Mouse (Mus musculus) cerebellum, adult 2 months (tissue): Measurements from ENCODE around the gene Kat7.

Experiments used
- CTCF ChIP-seq: fragments of 200-500 bp; IDR thresholded peaks from 2 replicates; pipeline ENCODE4 v1.5.1; 2011; ENCODE audit warnings: low read depth, mild to moderate bottlenecking, control low read depth, low read length, moderate library complexity, borderline replicate concordance; ENCODE audit not compliant: insufficient read depth
- POLR2A ChIP-seq: fragments of 200-500 bp; IDR thresholded peaks from 2 replicates; pipeline ENCODE4 v1.6.1; 2011; ENCODE audit warnings: low read length, control low read depth, borderline replicate concordance; ENCODE audit not compliant: insufficient read depth

DNA sequence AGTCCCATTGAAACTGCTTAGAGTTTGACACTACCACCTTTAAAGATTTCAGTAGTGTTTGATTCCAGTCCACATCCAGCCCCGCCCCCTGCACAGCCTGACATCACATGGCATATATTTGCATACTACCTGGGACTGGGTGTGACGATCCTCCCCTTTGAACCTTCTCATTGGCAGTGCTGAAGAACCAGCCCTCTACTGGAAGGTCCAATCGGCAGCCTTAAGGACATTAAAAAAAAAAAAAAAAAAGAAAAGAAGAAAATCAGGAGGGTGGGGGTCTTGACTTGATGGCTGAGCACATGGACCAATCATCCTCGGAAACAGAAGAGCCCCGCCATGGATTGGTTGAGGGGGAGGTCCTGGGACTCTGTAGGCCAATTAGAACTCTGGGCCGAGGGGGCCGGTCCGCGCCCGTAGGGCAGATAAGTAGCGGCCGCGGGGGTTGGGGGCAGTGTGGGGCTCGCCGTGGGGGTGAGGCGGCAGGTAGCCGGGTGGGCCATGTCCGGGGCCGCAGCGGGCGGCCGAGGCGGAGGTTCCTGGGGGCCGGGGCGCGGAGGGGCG, 26.6 kb upstream of the Kat7 start, which contains the start of gene Fam117a:
- TF ChIP-seq CTCF (no peak), POLR2A (no peak)
